Mouse (Mus musculus) midbrain, postnatal 0 days (tissue): ENCODE measurements around the gene Plpp7. TPM values are rescaled to one million over a fixed set of nuclear protein-coding genes. Genes with fewer than 3 reads are reported as not detected.

Experiments
- ATAC-seq: fragments of 200-750 bp; cut with Nextera tagmentation; 2 replicates; pipeline ENCODE4 v1.8.0; 2017; ENCODE audit warnings: moderate number of reproducible peaks, mild to moderate bottlenecking, moderate TSS enrichment, moderate library complexity; ENCODE audit not compliant: low FRiP score
- DNase-seq: peaks from one replicate; pipeline ENCODE4 v3.0.0-alpha.2; 2015; ENCODE audit warnings: low spot score
- H3K27ac ChIP-seq: fragments of 300-500 bp; sonication (generic); 2 replicates; pipeline ENCODE4 v1.5.1; 2014; ENCODE audit warnings: low read depth, mild to moderate bottlenecking, low read length, mixed read lengths
- H3K27me3 ChIP-seq: fragments of 300-500 bp; sonication (generic); 2 replicates; pipeline ENCODE4 v1.6.1; 2014; ENCODE audit warnings: low read length, control low read depth, mixed read lengths; ENCODE audit not compliant: insufficient read depth
- H3K36me3 ChIP-seq: fragments of 300-500 bp; sonication (generic); 2 replicates; pipeline ENCODE4 v1.6.1; 2014; ENCODE audit warnings: low read length, control low read depth, mixed read lengths; ENCODE audit not compliant: insufficient read depth
- H3K4me1 ChIP-seq: fragments of 300-500 bp; sonication (generic); 2 replicates; pipeline ENCODE4 v1.6.1; 2014; ENCODE audit warnings: mild to moderate bottlenecking, control low read depth, antibody characterized with exemption, low read length, mixed read lengths; ENCODE audit not compliant: insufficient read depth
- H3K4me2 ChIP-seq: fragments of 300-500 bp; sonication (generic); 2 replicates; pipeline ENCODE4 v1.6.1; 2014; ENCODE audit warnings: low read depth, mild to moderate bottlenecking, low read length, mixed read lengths; ENCODE audit not compliant: poor library complexity, severe bottlenecking
- H3K4me3 ChIP-seq: fragments of 300-500 bp; sonication (generic); 2 replicates; pipeline ENCODE4 v1.5.1; 2014; ENCODE audit warnings: low read depth, mild to moderate bottlenecking, low read length, moderate library complexity
- H3K9ac ChIP-seq: fragments of 300-500 bp; sonication (generic); replicated peaks from 2 replicates; pipeline ENCODE4 v1.6.1; 2014; ENCODE audit warnings: mild to moderate bottlenecking, low read length, moderate library complexity, mixed read lengths; ENCODE audit not compliant: poor library complexity, severe bottlenecking
- H3K9me3 ChIP-seq: fragments of 300-500 bp; sonication (generic); 2 replicates; pipeline ENCODE4 v1.6.1; 2016; ENCODE audit warnings: low read length, control low read depth
- CTCF ChIP-seq: IDR thresholded peaks from 2 replicates; pipeline ENCODE4 v1.5.1; 2016; ENCODE audit warnings: antibody characterized with exemption, mild to moderate bottlenecking
- WGBS: fragments of 180-500 bp; shearing (Covaris S2); extraction: QIAGEN DNeasy Blood & Tissue Kit; methylation state at CpG from one replicate; pipeline ENCODE4 v1.1.7; 2014; 5-methylcytosine and 5-hydroxymethylcytosine counted together
- polyA plus RNA-seq: library from polyadenylated mRNA; unstranded; fragments of >200 nt; fragmentation: Nextera tagmentation; extraction: Ambion mirVana; gene quantifications from 2 replicates; pipeline ENCODE4 v1.2.1, GENCODE M21; 2015
- total RNA-seq: library from RNA; depleted of rRNA; stranded (reverse); fragments of >200 nt; gene quantifications from 2 replicates; pipeline ENCODE4 v1.2.3, GENCODE M21; 2014

Plpp7 gene
- total and polyA plus RNA-seq, 2 experiments from 2014 or later = 24.9 to 47.0 TPM

GRCm38 (mm10) chr2:32127653-32128535, 32.6 kb downstream of the Plpp7 start:
- H3K4me3 ChIP-seq = no peak overlapping the region
- no peak for TF ChIP-seq CTCF
- DNase-seq (no peak), ATAC-seq (no peak)
- H3K4me2 ChIP-seq = no peak overlapping the region
- H3K27me3 ChIP-seq = no peaks in the 10 kb centered on the region; the same call in 1 of the 2 replicates
- H3K9ac ChIP-seq = no peak overlapping the region
- no peaks in the 10 kb centered on the region for H3K36me3 ChIP-seq
- H3K27ac ChIP-seq = no peak overlapping the region
- WGBS = 33% methylated on average over 16 of the region's 16 CpGs
- H3K9me3 ChIP-seq = no peaks in the 10 kb centered on the region
- H3K4me1 ChIP-seq = no peaks in the 10 kb centered on the region

- Histone ChIP-seq H3K9me3 (no peaks in the 10 kb centered on the region), H3K9ac (no peak overlapping the region), H3K27ac (no peak overlapping the region), H3K4me1 (no peaks in the 10 kb centered on the region), H3K27me3 (no peaks in the 10 kb centered on the region; the same call in 1 of the 2 replicates), H3K4me3 (no peak overlapping the region), H3K36me3 (no peaks in the 10 kb centered on the region), H3K4me2 (no peak overlapping the region)
- WGBS = 87% methylated on average over 5 of the region's 5 CpGs
- no peak for TF ChIP-seq CTCF
- ATAC-seq (no peak), DNase-seq (no peak)
Measured at GRCm38 (mm10) chr2:32128536-32128841, 33.2 kb downstream of the Plpp7 start.

DNA sequence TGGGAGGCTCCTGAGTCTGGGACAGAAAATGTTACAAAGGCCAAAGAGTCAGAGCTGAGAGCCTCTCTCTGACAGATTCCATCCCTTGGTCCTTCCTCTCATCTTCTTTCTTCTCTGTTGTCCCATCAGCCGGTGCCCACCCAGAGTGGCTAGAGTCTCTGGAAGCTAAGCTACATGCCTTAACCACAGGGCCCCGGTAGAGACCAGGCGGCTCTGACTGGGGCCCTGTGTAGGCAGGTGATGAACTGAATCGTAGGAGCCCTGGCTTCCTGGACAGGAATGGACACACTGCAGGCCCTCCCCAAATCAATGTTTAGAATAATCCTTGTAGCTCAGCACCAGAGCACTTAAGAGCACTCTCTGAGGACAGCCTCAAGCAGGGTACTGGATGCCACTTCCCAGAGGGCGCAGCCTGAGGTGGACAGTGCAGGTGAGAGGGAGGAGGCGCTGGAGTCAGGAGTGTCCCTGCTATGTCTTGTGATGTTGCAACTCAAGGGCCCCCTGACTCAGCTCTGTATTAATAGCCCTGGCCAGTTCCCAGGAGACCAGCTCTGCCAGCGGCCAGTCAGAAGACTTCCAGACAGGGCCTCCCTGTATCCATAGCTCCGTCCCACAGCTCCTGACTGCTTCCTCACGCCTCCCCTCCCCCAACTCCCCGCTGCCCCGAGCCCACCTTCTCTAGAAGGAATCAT, 34.2 kb downstream of the Plpp7 start:
- 58% methylated on average over 11 of the region's 11 CpGs for WGBS
- Histone ChIP-seq H3K4me2 (no peak overlapping the region), H3K27me3 (no peaks in the 10 kb centered on the region; the same call in 1 of the 2 replicates), H3K4me1 (no peaks in the 10 kb centered on the region), H3K9me3 (no peaks in the 10 kb centered on the region), H3K9ac (no peak overlapping the region), H3K27ac (no peak overlapping the region), H3K36me3 (no peaks in the 10 kb centered on the region), H3K4me3 (no peak overlapping the region)
- ATAC-seq (no peak), DNase-seq (no peak)
- no peak for TF ChIP-seq CTCF

DNA sequence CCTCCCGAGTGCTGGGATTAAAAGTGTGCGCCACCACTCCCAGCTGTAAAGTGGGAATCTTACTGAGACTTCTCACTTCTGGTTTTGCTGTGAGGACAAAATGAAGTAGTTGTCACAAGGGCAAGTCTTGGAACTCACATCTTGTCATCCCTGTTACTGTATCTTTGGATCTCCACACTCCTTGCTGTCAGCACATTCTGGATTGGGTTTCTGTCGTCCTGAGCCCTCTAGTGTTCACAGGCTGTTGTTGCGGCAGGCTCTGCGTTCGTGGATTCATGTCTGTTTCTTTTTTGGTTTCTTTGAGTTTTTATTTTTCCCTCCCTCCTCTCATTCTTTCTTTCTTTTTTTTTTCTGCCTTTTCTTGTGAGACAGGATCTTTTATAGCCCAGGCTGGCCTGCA, 35.1 kb downstream of the Plpp7 start:
- ATAC-seq = no peak
- H3K27me3 ChIP-seq = no peaks in the 10 kb centered on the region; the same call in 1 of the 2 replicates
- WGBS = 37% methylated on average over 6 of the region's 6 CpGs

GRCm38 (mm10) chr2:32131205-32131834, 36.0 kb downstream of the Plpp7 start:
- no peak for ATAC-seq
- Histone ChIP-seq H3K36me3 (no peaks in the 10 kb centered on the region), H3K4me1 (no peaks in the 10 kb centered on the region), H3K9ac (no peak overlapping the region), H3K4me2 (no peak overlapping the region), H3K27ac (no peak overlapping the region), H3K27me3 (no peaks in the 10 kb centered on the region; the same call in 1 of the 2 replicates), H3K9me3 (no peaks in the 10 kb centered on the region), H3K4me3 (no peak overlapping the region)
- TF ChIP-seq CTCF = no peak
- DNase-seq = no peak
- WGBS = 86% methylated on average over 9 of the region's 9 CpGs

More for the DNA sequence above, 35.1 kb downstream of the Plpp7 start:
- Histone ChIP-seq H3K9ac (no peak overlapping the region), H3K27ac (no peak overlapping the region), H3K4me3 (no peak overlapping the region), H3K4me2 (no peak overlapping the region), H3K36me3 (no peaks in the 10 kb centered on the region), H3K4me1 (no peaks in the 10 kb centered on the region), H3K9me3 (no peaks in the 10 kb centered on the region)
- DNase-seq = peak; percentile 73
- TF ChIP-seq CTCF = peak; percentile 84
